Mouse (Mus musculus): ENCODE data around the gene Rasgef1b.

- TF ChIP-seq MAX (IDR thresholded peaks at IDR 0.05; ENCODE audit: low read depth) (no peak), POLR2A (IDR thresholded peaks at IDR 0.05; ENCODE audit: insufficient read length, low read depth) (no peak), MYOG (IDR thresholded peaks at IDR 0.05; ENCODE audit: control insufficient read depth in 1 of 3, insufficient read depth in 1 of 3, insufficient read length in 2 of 3, low read depth in 2 of 3) (no peak), MYOD1 (IDR thresholded peaks at IDR 0.05; ENCODE audit: control insufficient read depth in 1 of 3, insufficient read length in 2 of 3, low read depth in 2 of 3) (no peak), POLR2AphosphoS2 (IDR thresholded peaks at IDR 0.05; ENCODE audit: insufficient read length, low read depth) (no peak), TCF12 (IDR thresholded peaks at IDR 0.05; ENCODE audit: insufficient read depth, poor library complexity, severe bottlenecking) (no peak)
Measured at GRCm38 (mm10) chr5:99250820-99251219, 478.0 kb downstream of the Rasgef1b start.
